Mouse (Mus musculus): ENCODE results near the gene Tnks2.
"Not testable (repeated sequence)": the region's sequence is repeated elsewhere in the genome, so short reads cannot be mapped to it uniquely, and the experiment has no call there.

Gene Tnks2

DNA sequence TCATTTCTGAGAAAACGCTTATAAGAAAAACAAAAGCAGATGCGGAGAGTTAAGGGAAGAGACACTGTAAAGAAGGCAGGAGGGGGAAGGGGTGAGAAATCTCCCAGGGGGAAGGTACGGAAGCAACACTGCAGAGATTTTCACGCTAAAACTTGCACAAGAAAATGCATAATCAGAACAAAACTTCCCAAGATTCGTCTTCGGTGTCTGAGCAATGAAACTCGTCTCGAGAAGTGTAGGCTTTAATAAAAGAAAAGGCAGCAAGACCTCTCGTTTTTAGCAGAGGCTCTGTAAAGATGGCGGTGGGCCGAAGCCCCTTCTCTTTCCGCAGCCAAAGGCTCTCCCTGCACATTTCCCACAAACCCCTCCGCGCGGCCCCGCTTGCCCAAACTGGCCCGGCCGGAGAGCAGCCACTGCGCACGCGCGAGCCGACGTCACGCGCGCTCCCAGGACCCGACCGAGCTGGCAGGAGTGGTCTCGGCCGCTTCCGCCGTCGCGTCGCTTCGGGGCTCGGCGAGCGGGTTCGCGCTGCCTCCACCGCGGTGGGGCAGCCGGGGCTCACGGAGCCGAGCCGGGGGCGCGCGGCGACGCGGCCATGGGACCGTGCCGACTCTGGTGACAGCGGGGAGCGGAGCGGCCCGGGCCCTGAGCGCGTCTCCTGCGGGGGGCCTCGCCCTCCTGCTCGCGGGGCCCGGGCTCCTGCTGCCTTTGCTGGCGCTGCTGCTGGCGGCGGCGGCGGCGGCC lies at the start of gene Tnks2:
Gene Tnks2 (plus strand): TSS at position 445 of the 744 bp plus-strand sequence.
- peak; percentile 95 for DNase-seq (ENCODE audit: low read depth, low spot score)

DNA sequence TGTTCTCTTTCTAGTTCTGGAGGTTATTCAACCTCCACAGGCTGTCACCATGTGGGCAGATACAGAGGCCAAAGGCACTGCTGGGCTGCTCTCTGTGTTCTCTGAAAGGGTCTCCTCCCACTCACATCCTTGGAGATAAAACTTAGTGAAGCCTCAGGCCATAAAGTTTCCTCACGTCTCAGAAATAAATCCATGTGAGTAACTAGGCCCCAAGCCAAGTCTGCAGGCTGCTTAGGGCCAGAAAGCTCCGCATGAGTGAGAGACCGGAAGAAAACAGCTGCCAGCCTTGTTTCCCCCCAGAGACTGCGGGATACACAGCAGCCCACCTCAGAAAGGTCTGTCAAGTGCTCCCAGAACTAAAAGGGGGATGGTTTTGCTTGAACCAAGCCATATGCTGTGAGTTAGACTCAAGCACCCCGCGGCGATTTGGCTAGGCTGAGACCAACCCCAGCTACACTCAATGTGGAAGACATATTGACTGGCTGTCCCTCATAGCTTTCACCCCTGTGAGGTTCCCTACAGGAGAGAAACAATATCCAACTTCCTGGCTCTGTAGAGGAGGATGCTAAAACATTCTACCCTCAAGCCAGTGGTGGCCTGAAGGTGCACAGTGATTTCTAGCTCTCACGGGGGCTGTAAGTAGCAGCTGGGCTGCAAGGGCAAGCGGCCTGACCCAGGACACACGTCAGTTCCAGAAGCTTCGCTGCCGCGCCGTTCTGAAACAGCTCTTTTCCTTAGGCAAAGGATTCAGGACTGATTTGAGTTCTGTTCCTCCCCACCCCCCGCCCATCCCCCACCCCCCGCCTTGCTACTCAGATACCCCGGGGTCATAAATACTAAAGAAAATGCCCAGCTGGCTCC lies 43.9 kb upstream of the Tnks2 start:
- peak; percentile 50 for DNase-seq (ENCODE audit: low read depth, low spot score)

GRCm38 (mm10) chr19:36792589-36792988 lies 41.4 kb upstream of the Tnks2 start:
- DNase-seq (ENCODE audit: low read depth, low spot score): no peak

GRCm38 (mm10) chr19:36793450-36793849 lies 40.6 kb upstream of the Tnks2 start:
- no peak for DNase-seq (ENCODE audit: low read depth, low spot score)

GRCm38 (mm10) chr19:36794008-36794407 lies 40.0 kb upstream of the Tnks2 start:
- DNase-seq (ENCODE audit: low read depth, low spot score): no peak

GRCm38 (mm10) chr19:36795277-36795676 lies 38.8 kb upstream of the Tnks2 start:
- DNase-seq (ENCODE audit: low read depth, low spot score): no peak

- no peak for DNase-seq (ENCODE audit: low read depth, low spot score)
These were observed 37.1 kb upstream of the Tnks2 start for GRCm38 (mm10) chr19:36796931-36797330.

DNA sequence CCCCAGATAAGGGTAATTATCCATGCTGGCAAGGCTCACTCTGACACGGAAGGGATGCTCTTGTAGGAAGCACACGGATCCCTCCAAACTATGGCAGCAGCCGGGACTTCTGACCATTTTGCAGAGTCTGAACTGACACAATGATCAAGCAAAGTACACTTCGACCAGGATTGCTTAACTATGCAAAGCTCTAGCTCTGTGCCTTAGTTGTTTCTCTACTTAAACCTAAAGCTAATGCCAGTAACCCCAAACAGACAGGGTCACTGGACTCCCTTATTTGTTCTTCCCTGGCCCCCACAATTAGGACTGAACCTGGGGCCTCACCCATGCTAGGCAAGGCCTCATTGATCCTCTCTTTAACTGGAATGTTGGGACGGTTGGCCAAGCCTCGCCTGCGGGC lies 33.7 kb upstream of the Tnks2 start:
- no peak for DNase-seq (ENCODE audit: low read depth, low spot score)

GRCm38 (mm10) chr19:36801856-36802641 lies 32.0 kb upstream of the Tnks2 start:
- no peak for DNase-seq (ENCODE audit: low read depth, low spot score)

GRCm38 (mm10) chr19:36803403-36803802 lies 30.6 kb upstream of the Tnks2 start:
- DNase-seq (ENCODE audit: low read depth, low spot score): no peak

- DNase-seq (ENCODE audit: low read depth, low spot score): no peak
These were observed 27.2 kb upstream of the Tnks2 start for GRCm38 (mm10) chr19:36806842-36807241.

GRCm38 (mm10) chr19:36808426-36809105 lies 25.5 kb upstream of the Tnks2 start:
- no peak for DNase-seq (ENCODE audit: low read depth, low spot score)

GRCm38 (mm10) chr19:36809476-36810168 lies 24.4 kb upstream of the Tnks2 start:
- DNase-seq (ENCODE audit: low read depth, low spot score): no peak

DNA sequence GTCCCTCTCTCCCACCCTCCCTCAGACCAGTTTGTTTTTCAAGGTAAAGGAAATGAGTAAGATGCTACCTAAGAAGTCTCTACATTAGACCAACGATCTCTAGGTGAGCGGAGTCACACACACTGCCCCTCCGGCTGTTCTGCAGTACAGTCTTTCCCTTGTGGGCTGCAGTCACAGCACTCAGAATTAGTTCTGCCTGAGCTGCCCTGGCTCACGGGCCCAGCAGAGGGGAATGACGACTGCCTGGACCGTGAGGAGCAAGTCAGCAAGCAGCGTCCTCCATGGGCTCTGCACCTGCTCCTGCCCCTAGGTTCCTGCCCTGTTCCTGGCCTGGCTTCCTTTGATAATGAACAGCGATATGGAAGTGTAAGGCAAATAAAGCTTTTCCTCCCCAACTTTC lies 22.0 kb upstream of the Tnks2 start:
- no peak for DNase-seq (ENCODE audit: low read depth, low spot score)

DNA sequence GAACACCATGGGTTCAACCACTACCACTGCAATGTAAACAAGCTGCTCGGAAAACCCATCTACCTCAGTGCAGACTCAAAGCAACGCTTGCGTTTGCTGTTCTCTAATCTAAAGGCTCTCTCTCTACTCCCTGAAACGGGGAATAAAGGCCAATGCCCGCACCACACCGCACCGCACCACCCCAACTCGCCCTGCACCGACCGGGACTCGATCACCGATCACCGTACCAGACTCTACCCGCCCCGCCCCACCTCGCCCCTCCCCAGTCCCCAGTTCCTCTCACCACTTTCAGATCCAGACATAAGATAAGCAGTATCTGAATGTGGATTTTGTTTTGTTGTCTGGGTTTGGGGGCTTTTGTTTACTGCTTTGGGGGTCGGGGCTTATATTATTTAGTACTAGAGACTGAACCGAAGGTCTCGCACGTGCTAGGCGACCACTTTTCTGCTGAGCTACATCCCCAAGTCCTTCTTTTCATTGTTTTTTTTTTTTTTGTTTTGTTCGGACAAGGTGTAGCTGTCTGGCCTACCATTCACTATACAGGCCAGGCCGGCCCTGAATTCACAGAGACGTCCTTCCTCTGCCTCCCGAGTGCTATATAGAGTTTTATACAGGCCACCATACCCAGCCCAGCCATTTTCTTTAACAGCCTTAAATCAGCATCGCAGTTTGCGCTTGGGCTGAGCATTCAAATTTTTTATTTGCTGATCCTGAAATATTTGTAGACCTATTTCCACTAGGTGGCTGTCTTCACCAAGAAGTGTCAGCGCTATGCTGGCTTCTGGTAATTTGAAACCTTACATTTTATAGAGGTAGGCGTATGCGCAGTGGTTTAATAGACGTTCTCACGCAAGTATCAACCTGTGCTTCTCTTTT lies 18.4 kb upstream of the Tnks2 start:
- DNase-seq (ENCODE audit: low read depth, low spot score): peak; percentile 48

DNA sequence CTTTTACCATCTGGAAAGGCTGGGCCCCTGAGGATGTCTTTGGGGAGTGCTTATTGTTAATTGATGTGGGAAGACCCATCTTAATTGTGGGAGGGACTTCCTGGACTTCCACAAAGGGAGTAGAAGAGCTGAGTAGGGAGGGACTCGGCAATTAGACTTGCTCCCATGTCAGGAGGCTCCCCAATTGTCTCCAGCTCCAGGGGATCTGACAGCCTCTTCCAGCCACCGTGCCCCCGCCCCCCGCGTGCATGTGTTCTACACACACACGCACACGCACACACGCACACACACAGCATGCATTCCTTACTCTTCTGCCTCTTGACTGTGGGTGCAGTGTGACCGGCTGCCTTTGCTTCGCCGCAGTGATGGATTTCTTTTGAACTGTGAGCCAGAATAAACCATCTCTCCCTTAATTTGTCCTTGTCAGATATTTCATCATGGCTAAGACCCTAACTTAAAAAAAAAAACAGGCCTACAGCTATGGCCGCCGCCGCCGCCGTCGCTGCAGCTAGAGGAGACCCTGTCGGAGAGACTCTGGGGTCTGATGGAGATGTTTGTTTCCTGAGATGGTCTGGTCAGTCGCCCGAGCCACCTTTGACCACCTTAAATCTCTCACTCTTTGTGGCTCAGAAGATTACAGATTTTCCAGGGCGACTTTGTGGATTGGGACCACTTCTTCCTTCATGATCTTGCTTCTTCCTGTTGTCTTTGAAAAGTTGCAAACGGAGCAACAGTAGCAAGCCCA lies 15.7 kb upstream of the Tnks2 start:
- no peak for DNase-seq (ENCODE audit: low read depth, low spot score)

DNA sequence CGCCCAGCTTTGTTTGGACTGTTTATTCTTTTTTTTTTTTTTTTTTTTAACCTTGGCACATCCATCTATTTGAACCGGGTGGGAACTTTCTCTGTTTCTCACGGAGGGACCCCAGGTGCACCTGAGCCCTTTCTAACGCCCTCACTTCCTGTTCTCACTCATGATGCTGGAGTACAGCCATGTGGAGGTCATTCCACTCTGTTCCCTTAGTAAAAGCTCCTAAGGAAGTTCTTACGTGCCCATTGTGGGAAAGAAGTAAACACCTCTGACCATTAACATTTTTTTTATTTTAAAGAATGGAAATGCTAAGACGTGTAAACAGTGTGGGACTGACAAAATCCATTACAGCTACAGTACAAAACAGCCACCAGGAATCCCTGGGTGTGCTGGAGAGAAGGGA lies 14.8 kb upstream of the Tnks2 start:
- DNase-seq (ENCODE audit: low read depth, low spot score): no peak

DNA sequence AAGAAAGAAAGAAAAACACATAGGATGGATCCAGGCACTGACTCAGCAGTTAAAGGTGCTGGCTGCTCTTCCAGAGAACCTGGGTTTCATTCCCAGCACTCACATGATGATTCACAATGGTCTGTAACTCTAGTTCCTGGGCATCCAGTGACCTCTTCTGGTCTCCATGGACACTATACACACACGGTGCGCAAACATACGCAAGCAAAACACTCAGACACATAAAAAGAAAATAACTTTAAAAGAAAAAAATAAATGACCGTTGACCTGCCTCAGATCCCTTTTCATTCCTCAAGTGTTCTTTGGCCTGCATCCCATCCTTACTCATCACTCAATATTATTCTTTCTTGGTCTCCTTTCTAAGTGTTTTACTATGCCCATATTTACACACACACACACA lies 13.6 kb upstream of the Tnks2 start:
- DNase-seq (ENCODE audit: low read depth, low spot score): no peak

GRCm38 (mm10) chr19:36821301-36821700 lies 12.7 kb upstream of the Tnks2 start:
- DNase-seq (ENCODE audit: low read depth, low spot score): not testable (repeated sequence)
